Mouse (Mus musculus): ENCODE results near the gene Gm4792. TPM values are rescaled to one million over a fixed set of nuclear protein-coding genes. Genes with fewer than 3 reads are reported as not detected.

Gene Gm4792
- total RNA-seq (2021), result not detected

GRCm38 (mm10) chr10:94298471-94298870, at the start of gene Gm4792:
Gene Gm4792, minus strand, starts transcription at chr10:94298703.
- intact Hi-C loops (cut with DNase I), result no loop called here
- no peak for DNase-seq (ENCODE audit: extremely low spot score in 1 of 2, low spot score in 2 of 2)

- intact Hi-C loops (cut with DNase I), result no loop called here
- no peak for DNase-seq (ENCODE audit: extremely low spot score in 1 of 2, low spot score in 2 of 2)
These were observed 49.5 kb upstream of the Gm4792 start for GRCm38 (mm10) chr10:94347959-94348358.

GRCm38 (mm10) chr10:94347296-94347695, 48.8 kb upstream of the Gm4792 start:
- intact Hi-C loops (cut with DNase I), result no loop called here
- DNase-seq (ENCODE audit: extremely low spot score in 1 of 2, low spot score in 2 of 2), result no peak

GRCm38 (mm10) chr10:94346596-94346995, 48.1 kb upstream of the Gm4792 start:
- no peak for DNase-seq (ENCODE audit: extremely low spot score in 1 of 2, low spot score in 2 of 2)
- intact Hi-C loops (cut with DNase I), result no loop called here

- intact Hi-C loops (cut with DNase I), result no loop called here
- DNase-seq (ENCODE audit: extremely low spot score in 1 of 2, low spot score in 2 of 2), result no peak
These were observed 47.2 kb upstream of the Gm4792 start for GRCm38 (mm10) chr10:94345509-94346252.

GRCm38 (mm10) chr10:94344631-94345417, 46.3 kb upstream of the Gm4792 start:
- intact Hi-C loops (cut with DNase I), result no loop called here
- DNase-seq (ENCODE audit: extremely low spot score in 1 of 2, low spot score in 2 of 2), result no peak

- intact Hi-C loops (cut with DNase I), result no loop called here
- DNase-seq (ENCODE audit: extremely low spot score in 1 of 2, low spot score in 2 of 2), result peak in 1 of 2 experiments; percentile 25
These were observed 45.1 kb upstream of the Gm4792 start for GRCm38 (mm10) chr10:94343581-94343980.

- intact Hi-C loops (cut with DNase I), result no loop called here
These were observed 43.8 kb upstream of the Gm4792 start for GRCm38 (mm10) chr10:94342256-94342655.

GRCm38 (mm10) chr10:94341501-94341900, 43.0 kb upstream of the Gm4792 start:
- no peak for DNase-seq (ENCODE audit: extremely low spot score in 1 of 2, low spot score in 2 of 2)
- intact Hi-C loops (cut with DNase I), result no loop called here

More at GRCm38 (mm10) chr10:94342256-94342655, 43.8 kb upstream of the Gm4792 start:
- no peak for DNase-seq (ENCODE audit: extremely low spot score in 1 of 2, low spot score in 2 of 2)

GRCm38 (mm10) chr10:94336071-94336470, 37.6 kb upstream of the Gm4792 start:
- intact Hi-C loops (cut with DNase I), result no loop called here
- no peak for DNase-seq (ENCODE audit: extremely low spot score in 1 of 2, low spot score in 2 of 2)

- no peak for DNase-seq (ENCODE audit: extremely low spot score in 1 of 2, low spot score in 2 of 2)
- intact Hi-C loops (cut with DNase I), result no loop called here
These were observed 36.5 kb upstream of the Gm4792 start for GRCm38 (mm10) chr10:94335047-94335446.

- intact Hi-C loops (cut with DNase I), result no loop called here
- DNase-seq (ENCODE audit: extremely low spot score in 1 of 2, low spot score in 2 of 2), result no peak
These were observed 34.8 kb upstream of the Gm4792 start for GRCm38 (mm10) chr10:94333328-94333727.

- no peak for DNase-seq (ENCODE audit: extremely low spot score in 1 of 2, low spot score in 2 of 2)
- intact Hi-C loops (cut with DNase I), result no loop called here
These were observed 34.0 kb upstream of the Gm4792 start for GRCm38 (mm10) chr10:94332358-94333137.

GRCm38 (mm10) chr10:94329962-94330361, 31.5 kb upstream of the Gm4792 start:
- DNase-seq (ENCODE audit: extremely low spot score in 1 of 2, low spot score in 2 of 2), result peak; percentile 15 to 67
- intact Hi-C loops (cut with DNase I), result no loop called here

GRCm38 (mm10) chr10:94318574-94318973, 20.1 kb upstream of the Gm4792 start:
- intact Hi-C loops (cut with DNase I), result no loop called here
- DNase-seq (ENCODE audit: extremely low spot score in 1 of 2, low spot score in 2 of 2), result no peak

GRCm38 (mm10) chr10:94313146-94313545, 14.6 kb upstream of the Gm4792 start:
- intact Hi-C loops (cut with DNase I), result no loop called here
- no peak for DNase-seq (ENCODE audit: extremely low spot score in 1 of 2, low spot score in 2 of 2)

GRCm38 (mm10) chr10:94312007-94312715, 13.7 kb upstream of the Gm4792 start:
- intact Hi-C loops (cut with DNase I), result no loop called here
- DNase-seq (ENCODE audit: extremely low spot score in 1 of 2, low spot score in 2 of 2), result peak in 1 of 2 experiments; percentile 35

GRCm38 (mm10) chr10:94311511-94312006, 13.1 kb upstream of the Gm4792 start, which contains the start of gene Tmcc3:
Gene Tmcc3, plus strand, starts transcription at chr10:94311949.
- DNase-seq (ENCODE audit: extremely low spot score in 1 of 2, low spot score in 2 of 2), result no peak
- intact Hi-C loops (cut with DNase I), result no loop called here

Data from left cerebral cortex, postnatal 10 days (tissue).